8 mouse cellular contexts compared by ENCODE assay signal in the genomic region with DNA sequence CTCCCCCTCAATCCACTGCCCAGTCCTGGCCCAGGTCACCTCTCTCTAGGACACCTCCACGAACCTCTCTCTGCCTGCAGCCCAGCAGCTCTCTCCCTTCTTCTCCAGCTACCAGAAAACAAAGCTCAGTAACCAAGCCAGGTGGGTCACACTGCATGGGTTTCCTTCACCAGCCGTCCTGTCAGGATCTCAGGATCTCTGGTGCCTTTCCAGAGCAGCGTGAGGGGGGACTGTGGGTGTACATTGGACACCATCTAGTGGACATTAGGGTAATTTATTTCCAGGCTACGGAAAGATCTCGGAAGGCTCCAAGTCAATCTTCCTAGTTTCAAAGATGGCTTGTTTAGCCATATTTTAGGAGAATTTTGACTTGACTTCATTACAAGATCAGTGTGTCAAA. TPM values are rescaled to one million over a fixed set of nuclear protein-coding genes. Genes with fewer than 3 reads are reported as not detected.
DNase-seq lines count a peak whose midpoint lies in the region; ATAC-seq and TF ChIP-seq lines count a peak whose summit lies in the region.

No protein-coding gene starts in this region.

- H3K9me3 ChIP-seq in heart, embryonic 11.5 days (replicated peaks; ENCODE audit: control insufficient read depth, low read length) = no peaks in the 10 kb centered on the region
- H3K9me3 ChIP-seq in embryonic facial prominence, embryonic 11.5 days (replicated peaks; ENCODE audit: control insufficient read depth, low read length) = no peaks in the 10 kb centered on the region
- H3K9me3 ChIP-seq in kidney, postnatal 0 days (replicated peaks; ENCODE audit: low read length) = no peaks in the 10 kb centered on the region
- no peaks in the 10 kb centered on the region for H3K9me3 ChIP-seq in midbrain, postnatal 0 days (ENCODE audit: low read length)

- H3K4me3 ChIP-seq in heart, adult 2 months = no peak overlapping the region
- H3K4me3 ChIP-seq in heart, embryonic 11.5 days (ENCODE audit: low read depth, low read length) = no peak overlapping the region
- H3K4me3 ChIP-seq in embryonic facial prominence, embryonic 11.5 days (ENCODE audit: low read depth, low read length) = no peak overlapping the region
- H3K4me3 ChIP-seq in kidney, postnatal 0 days (replicated peaks; ENCODE audit: low read depth, low read length) = no peak overlapping the region
- H3K4me3 ChIP-seq in midbrain, postnatal 0 days (ENCODE audit: low read depth, low read length) = no peak overlapping the region

- H3K4me1 ChIP-seq in heart, adult 2 months (ENCODE audit: control insufficient read depth, insufficient read depth, low read length) = no peaks in the 10 kb centered on the region
- peaks cover 11% of the 10 kb centered on the region for H3K4me1 ChIP-seq in heart, embryonic 11.5 days (ENCODE audit: control insufficient read depth, insufficient read depth, low read length)
- no peaks in the 10 kb centered on the region; the same call in 1 of the 2 replicates for H3K4me1 ChIP-seq in embryonic facial prominence, embryonic 11.5 days (ENCODE audit: control insufficient read depth, insufficient read depth, low read length)
- peaks cover 8% of the 10 kb centered on the region for H3K4me1 ChIP-seq in kidney, postnatal 0 days (replicated peaks; ENCODE audit: insufficient read depth, low read length)
- H3K4me1 ChIP-seq in midbrain, postnatal 0 days (ENCODE audit: insufficient read depth, low read length) = peaks cover 4% of the 10 kb centered on the region; the same call in 1 of the 2 replicates

- ATAC-seq in heart, embryonic 11.5 days (replicated peaks; ENCODE audit: insufficient number of reproducible peaks, low FRiP score, low TSS enrichment) = no peak
- 0 out of 2 replicates have a peak, but pooled peaks have one; percentile 26 for ATAC-seq in embryonic facial prominence, embryonic 11.5 days (replicated peaks; ENCODE audit: insufficient number of reproducible peaks, low FRiP score, low TSS enrichment, low read depth)
- no peak; the same call in 1 of the 2 replicates for ATAC-seq in kidney, postnatal 0 days (replicated peaks; ENCODE audit: low FRiP score, low read depth)
- ATAC-seq in midbrain, postnatal 0 days (ENCODE audit: low FRiP score) = no peak
- no peak for ATAC-seq in erythroblast, adult 5-6 weeks (replicated peaks; ENCODE audit: low FRiP score, poor library complexity, severe bottlenecking)

- H3K79me2 ChIP-seq in heart, adult 2 months (replicated peaks; ENCODE audit: control insufficient read depth, insufficient read depth, low read length) = no peaks in the 10 kb centered on the region

- H3K9ac ChIP-seq in heart, adult 2 months (ENCODE audit: low read depth, low read length) = no peak overlapping the region
- no peak overlapping the region for H3K9ac ChIP-seq in heart, embryonic 11.5 days (ENCODE audit: low read depth, low read length)
- no peak overlapping the region for H3K9ac ChIP-seq in embryonic facial prominence, embryonic 11.5 days (replicated peaks; ENCODE audit: low read length)
- no peak overlapping the region for H3K9ac ChIP-seq in kidney, postnatal 0 days (ENCODE audit: low read depth, low read length)
- no peak overlapping the region for H3K9ac ChIP-seq in midbrain, postnatal 0 days (replicated peaks; ENCODE audit: low read length, poor library complexity, severe bottlenecking)

- H3K4me2 ChIP-seq in heart, embryonic 11.5 days = no peak overlapping the region
- H3K4me2 ChIP-seq in embryonic facial prominence, embryonic 11.5 days (ENCODE audit: low read depth, low read length) = no peak overlapping the region
- H3K4me2 ChIP-seq in kidney, postnatal 0 days (ENCODE audit: low read length) = no peak overlapping the region
- H3K4me2 ChIP-seq in midbrain, postnatal 0 days (ENCODE audit: low read depth, low read length, poor library complexity, severe bottlenecking) = no peak overlapping the region

- TF ChIP-seq EP300 in heart, adult 2 months (IDR thresholded peaks at IDR 0.05; ENCODE audit: insufficient read depth, low read depth, low read length) = 0 out of 2 replicates have a peak, but pooled peaks have one; percentile 21

- intact Hi-C loops in heart, adult 2 months (cut with DNase I) = loop anchor here (2.0 to 5.0 kb wide), 3 partner anchors 64 to 376 kb away; no protein-coding TSS in a partner anchor

- DNase-seq in heart, adult 2 months = no peak
- peak; percentile 70 for DNase-seq in adrenal gland, postnatal 14 days
- DNase-seq in embryonic facial prominence, embryonic 11.5 days (ENCODE audit: low spot score) = peak; percentile 65
- peak; percentile 91 for DNase-seq in kidney, postnatal 0 days (ENCODE audit: low spot score)
- peak; percentile 81 for DNase-seq in midbrain, postnatal 0 days (ENCODE audit: low spot score)
- no peak for DNase-seq in layer of hippocampus, adult 11-12 months (ENCODE audit: low spot score)

- H3K27me3 ChIP-seq in heart, adult 2 months (ENCODE audit: control insufficient read depth, insufficient read depth, low read length) = no peaks in the 10 kb centered on the region
- H3K27me3 ChIP-seq in heart, embryonic 11.5 days (ENCODE audit: control insufficient read depth, insufficient read depth, low read length) = peaks cover 38% of the 10 kb centered on the region
- no peaks in the 10 kb centered on the region for H3K27me3 ChIP-seq in embryonic facial prominence, embryonic 11.5 days (ENCODE audit: control insufficient read depth, insufficient read depth, low read length)
- H3K27me3 ChIP-seq in kidney, postnatal 0 days (ENCODE audit: insufficient read depth, low read length) = no peaks in the 10 kb centered on the region
- H3K27me3 ChIP-seq in midbrain, postnatal 0 days (ENCODE audit: insufficient read depth, low read length) = no peaks in the 10 kb centered on the region

- no peaks in the 10 kb centered on the region for H3K36me3 ChIP-seq in heart, adult 2 months (ENCODE audit: control insufficient read depth, insufficient read depth, low read length)
- H3K36me3 ChIP-seq in heart, embryonic 11.5 days (ENCODE audit: control insufficient read depth, insufficient read depth, low read length) = no peaks in the 10 kb centered on the region
- no peaks in the 10 kb centered on the region for H3K36me3 ChIP-seq in embryonic facial prominence, embryonic 11.5 days (replicated peaks; ENCODE audit: control insufficient read depth, insufficient read depth, low read depth, low read length)
- H3K36me3 ChIP-seq in kidney, postnatal 0 days (ENCODE audit: insufficient read depth, low read length) = no peaks in the 10 kb centered on the region
- H3K36me3 ChIP-seq in midbrain, postnatal 0 days (ENCODE audit: insufficient read depth, low read length) = no peaks in the 10 kb centered on the region

- TF ChIP-seq CTCF in heart, adult 2 months (IDR thresholded peaks at IDR 0.05) = peak; percentile 81
- TF ChIP-seq CTCF in kidney, postnatal 0 days (IDR thresholded peaks at IDR 0.05; ENCODE audit: low read depth) = peak; percentile 84
- peak; percentile 82 for TF ChIP-seq CTCF in midbrain, postnatal 0 days (IDR thresholded peaks at IDR 0.05)

- WGBS in heart, adult 2 months = 6% methylated on average over 5 of the region's 5 CpGs
- 11% methylated on average over 5 of the region's 5 CpGs for WGBS in heart, embryonic 11.5 days (ENCODE audit: insufficient replicate concordance)
- WGBS in embryonic facial prominence, embryonic 11.5 days = 20% methylated on average over 5 of the region's 5 CpGs
- 7% methylated on average over 5 of the region's 5 CpGs for WGBS in kidney, postnatal 0 days
- WGBS in midbrain, postnatal 0 days = 18% methylated on average over 5 of the region's 5 CpGs

- no peak overlapping the region for H3K27ac ChIP-seq in heart, adult 2 months
- H3K27ac ChIP-seq in heart, embryonic 11.5 days (ENCODE audit: low read depth, low read length) = no peak overlapping the region
- H3K27ac ChIP-seq in embryonic facial prominence, embryonic 11.5 days (replicated peaks; ENCODE audit: low read depth, low read length) = no peak overlapping the region
- H3K27ac ChIP-seq in kidney, postnatal 0 days = no peak overlapping the region
- H3K27ac ChIP-seq in midbrain, postnatal 0 days (ENCODE audit: low read depth, low read length) = no peak overlapping the region

- TF ChIP-seq POLR2A in heart, adult 2 months (IDR thresholded peaks at IDR 0.05; ENCODE audit: insufficient read depth, low read depth, low read length) = no peak

RNA-seq across cellular contexts. Expression of a gene that starts 18.0 kb away (rescaled TPM):
- total RNA-seq in heart, adult 2 months (2021) = 10 to 100 TPM; 56.9 to 60.2 TPM
- polyA plus RNA-seq in heart, adult 2 months (2012; rRNA removed) = 19.5 and 31.9 TPM in 2 replicates
- 94.0 and 107 TPM in 2 replicates for polyA plus RNA-seq in heart, embryonic 11.5 days (2014; fragmentation: Nextera tagmentation; extraction: Ambion mirVana)
- 92.8 TPM in 2 replicates for total RNA-seq in adrenal gland, postnatal 14 days (2021)
- polyA plus RNA-seq in embryonic facial prominence, embryonic 11.5 days (2014; fragmentation: Nextera tagmentation; extraction: Ambion mirVana) = 163 and 181 TPM in 2 replicates
- 69.8 and 75.3 TPM in 2 replicates for polyA plus RNA-seq in kidney, postnatal 0 days (2015; fragmentation: Nextera tagmentation; extraction: Ambion mirVana)
- total RNA-seq in midbrain, postnatal 0 days (2014; rRNA removed) = 65.9 and 66.3 TPM in 2 replicates
- 43.0 and 43.2 TPM in 2 replicates for polyA plus RNA-seq in midbrain, postnatal 0 days (2015; fragmentation: Nextera tagmentation; extraction: Ambion mirVana)
- total RNA-seq in erythroblast, adult 5-6 weeks (2015; ENCODE audit: low replicate concordance) = 13.4 and 20.6 TPM in 2 replicates
- total RNA-seq in erythroblast, adult 5-6 weeks (2017; ENCODE audit: low replicate concordance) = 23.5 and 26.2 TPM in 2 replicates

Comparison
In these comparisons a context has a peak if more than half of its experiments do, and no peak if none do; other contexts are left out.
1. DNase-seq: peak in adrenal gland, postnatal 14 days (single experiment), embryonic facial prominence, embryonic 11.5 days (single experiment), kidney, postnatal 0 days (single experiment) and midbrain, postnatal 0 days (single experiment); none in heart, adult 2 months (0 of 2) and layer of hippocampus, adult 11-12 months (single experiment).
2. Peak in every context shown above with its lines, with median percentiles within 50 percentile points of each other: CTCF ChIP-seq.